8 mouse cellular contexts compared by ENCODE assay signal in genomic region chr6:69780330-69780729, GRCm38 (mm10).
DNase-seq lines count a peak whose midpoint lies in the region; ATAC-seq and TF ChIP-seq lines count a peak whose summit lies in the region.
"Not testable (repeated sequence)": the region's sequence is repeated elsewhere in the genome, so short reads cannot be mapped to it uniquely, and the experiment has no call there.

No protein-coding gene starts in this region.

- POLR2A ChIA-PET in Patski (lab: Charles Lee) = not testable (repeated sequence)

- WGBS in lung, embryonic 14.5 days = 65% methylated on average over 5 of the region's 5 CpGs
- WGBS in stomach, postnatal 0 days = 67% methylated on average over 5 of the region's 5 CpGs

- ATAC-seq in Patski; lung, embryonic 14.5 days (ENCODE audit: insufficient read depth); stomach, postnatal 0 days (ENCODE audit: low FRiP score, low TSS enrichment): not testable (repeated sequence)

- DNase-seq in Patski (ENCODE audit: low read depth, low spot score); stomach, postnatal 0 days (ENCODE audit: low spot score): not testable (repeated sequence)
- DNase-seq in embryo, embryonic 10.5 days (ENCODE audit: low spot score) = peak; percentile 23
- peak; percentile 2 to 14 for DNase-seq in frontal cortex, postnatal 36 days (ENCODE audit: low spot score in 2 of 2)
- DNase-seq in layer of hippocampus, adult 11-12 months (ENCODE audit: low spot score) = peak; percentile 6
- DNase-seq in lung, embryonic 14.5 days = peak; percentile 50
- peak; percentile 0 for DNase-seq in retina, postnatal 1 day

- not testable (repeated sequence) for H3K4me1 ChIP-seq in E14TG2a.4 (replicated peaks; ENCODE audit: low read depth, low read length); lung, embryonic 14.5 days (ENCODE audit: insufficient read depth); stomach, postnatal 0 days (replicated peaks; ENCODE audit: control insufficient read depth, insufficient read depth)

- TF ChIP-seq CTCF in E14TG2a.4 (conservative IDR thresholded peaks at IDR 0.05; ENCODE audit: low read length) (peak; percentile 36), Patski (IDR thresholded peaks at IDR 0.05) (peak; percentile 10)
- TF ChIP-seq CTCF in lung, embryonic 14.5 days (IDR thresholded peaks at IDR 0.05; ENCODE audit: low read depth) = peak; percentile 39; the same call in 1 of the 2 replicates
- TF ChIP-seq CTCF in stomach, postnatal 0 days (IDR thresholded peaks at IDR 0.05; ENCODE audit: low read depth) = peak; percentile 59

- CTCF ChIA-PET in Patski (lab: Charles Lee) = not testable (repeated sequence)

- H3K27ac ChIP-seq in lung, embryonic 14.5 days (ENCODE audit: low read depth); stomach, postnatal 0 days (replicated peaks): not testable (repeated sequence)

- H3K27me3 ChIP-seq in E14TG2a.4 (ENCODE audit: insufficient read depth, low read length); Patski; lung, embryonic 14.5 days (ENCODE audit: insufficient read depth, low read length); stomach, postnatal 0 days (ENCODE audit: control insufficient read depth, insufficient read depth, low read length): not testable (repeated sequence)

- H3K36me3 ChIP-seq in E14TG2a.4 (ENCODE audit: insufficient read depth, low read length); lung, embryonic 14.5 days (ENCODE audit: insufficient read depth); stomach, postnatal 0 days (ENCODE audit: control insufficient read depth, insufficient read depth, low read length): not testable (repeated sequence)

- not testable (repeated sequence) for TF ChIP-seq EP300 in stomach, postnatal 0 days (optimal IDR thresholded peaks at IDR 0.05)

- H3K4me2 ChIP-seq in lung, embryonic 14.5 days; stomach, postnatal 0 days (replicated peaks; ENCODE audit: low read depth): not testable (repeated sequence)

- not testable (repeated sequence) for H3K9me3 ChIP-seq in E14TG2a.4 (ENCODE audit: low read length); lung, embryonic 14.5 days (ENCODE audit: low read depth, low read length); stomach, postnatal 0 days (ENCODE audit: control insufficient read depth, low read length)

- in situ Hi-C loops in Patski (cut with MboI; ENCODE audit: low pct_unique_long_range_greater_than_20kb) = not testable (repeated sequence)

- H3K9ac ChIP-seq in lung, embryonic 14.5 days; stomach, postnatal 0 days (ENCODE audit: low read length): not testable (repeated sequence)

- not testable (repeated sequence) for H3K4me3 ChIP-seq in E14TG2a.4 (replicated peaks; ENCODE audit: low read length); lung, embryonic 14.5 days (ENCODE audit: low read depth, low read length); stomach, postnatal 0 days (ENCODE audit: low read depth, low read length)
